Mouse (Mus musculus) neural tube, postnatal 0 days (tissue): ENCODE measurements around the gene Trim7. TPM values are rescaled to one million over a fixed set of nuclear protein-coding genes. Genes with fewer than 3 reads are reported as not detected.

Source experiments
- polyA plus RNA-seq: library from polyadenylated mRNA; unstranded; fragments of >200 nt; fragmentation: Nextera tagmentation; extraction: Ambion mirVana; gene quantifications from 2 replicates; pipeline ENCODE4 v1.2.1, GENCODE M21; 2015

Trim7 gene
- polyA plus RNA-seq, result 4.1 and 4.4 TPM in 2 replicates

GRCm38 (mm10) chr11:48825979-48826751 is at the start of gene Trim7, which contains the start of gene Gm12184:
Gene Trim7, plus strand, starts transcription at chr11:48826140.
Gene Gm12184, minus strand, starts transcription at chr11:48826655.

GRCm38 (mm10) chr11:48799921-48800701 is 25.8 kb upstream of the Trim7 start, which contains the start of gene Rack1:
Gene Rack1, plus strand, starts transcription at chr11:48800332.

GRCm38 (mm10) chr11:48816800-48817665 is 8.9 kb upstream of the Trim7 start, which contains the start of gene Trim41:
Gene Trim41, minus strand, starts transcription at chr11:48817353.

GRCm38 (mm10) chr11:48871201-48871772 is 45.3 kb downstream of the Trim7 start, which contains the start of gene Irgm1:
Gene Irgm1, minus strand, starts transcription at chr11:48871683.

Other genes with a start within 250 kb of the Trim7 start
- 330 and 341 TPM in 2 replicates for gene Rack1, start 25.8 kb upstream of the Trim7 start, polyA plus RNA-seq
- gene Trim41, start 8.8 kb upstream of the Trim7 start, polyA plus RNA-seq, result 5.5 and 5.8 TPM in 2 replicates
- gene Gm12184, start 515 bp downstream of the Trim7 start, polyA plus RNA-seq, result 4.2 and 6.5 TPM in 2 replicates
- gene Irgm1, start 45.5 kb downstream of the Trim7 start, polyA plus RNA-seq, result 8.6 and 9.7 TPM in 2 replicates
- 0.22 and 0.28 TPM in 2 replicates for gene Gm5431, start 76.1 kb downstream of the Trim7 start, polyA plus RNA-seq
- gene Psme2b, start 120.0 kb downstream of the Trim7 start, polyA plus RNA-seq, result 1.3 and 2.0 TPM in 2 replicates
- not detected in 2 replicates for gene Olfr56, start 152.7 kb downstream of the Trim7 start, polyA plus RNA-seq
- 0.41 and 0.45 TPM in 2 replicates for gene 9930111J21Rik1, start 153.3 kb downstream of the Trim7 start, polyA plus RNA-seq
- gene Gm12185, start 166.1 kb downstream of the Trim7 start, polyA plus RNA-seq, result not detected in 2 replicates
- 0.21 and 0.43 TPM in 2 replicates for gene Tgtp1, start 168.0 kb downstream of the Trim7 start, polyA plus RNA-seq
- gene 9930111J21Rik2, start 225.1 kb downstream of the Trim7 start, polyA plus RNA-seq, result 0.45 and 0.54 TPM in 2 replicates
- 0.26 and 0.29 TPM in 2 replicates for gene Tgtp2, start 238.1 kb downstream of the Trim7 start, polyA plus RNA-seq